Mouse (Mus musculus): ENCODE measurements around the gene AL732309.1.
A peak's percentile ranks its signal among the peaks of the same experiment; 100 is the strongest.

Gene AL732309.1

GRCm38 (mm10) chr2:25195211-25196156 lies 51.2 kb downstream of the AL732309.1 start:
- DNase-seq (ENCODE audit: low read depth, low spot score), result peak; percentile 93
- Histone ChIP-seq H3K27me3 (ENCODE audit: control insufficient read depth, insufficient read depth, low read length, poor library complexity, severe bottlenecking) (no peaks in the 10 kb centered on the region), H3K36me3 (ENCODE audit: control insufficient read depth, insufficient read depth, low read length, poor library complexity, severe bottlenecking) (no peaks in the 10 kb centered on the region; the same call in none of the 2 replicates)
